Comparison of ENCODE assay signal across 25 mouse cellular contexts in the genomic region with DNA sequence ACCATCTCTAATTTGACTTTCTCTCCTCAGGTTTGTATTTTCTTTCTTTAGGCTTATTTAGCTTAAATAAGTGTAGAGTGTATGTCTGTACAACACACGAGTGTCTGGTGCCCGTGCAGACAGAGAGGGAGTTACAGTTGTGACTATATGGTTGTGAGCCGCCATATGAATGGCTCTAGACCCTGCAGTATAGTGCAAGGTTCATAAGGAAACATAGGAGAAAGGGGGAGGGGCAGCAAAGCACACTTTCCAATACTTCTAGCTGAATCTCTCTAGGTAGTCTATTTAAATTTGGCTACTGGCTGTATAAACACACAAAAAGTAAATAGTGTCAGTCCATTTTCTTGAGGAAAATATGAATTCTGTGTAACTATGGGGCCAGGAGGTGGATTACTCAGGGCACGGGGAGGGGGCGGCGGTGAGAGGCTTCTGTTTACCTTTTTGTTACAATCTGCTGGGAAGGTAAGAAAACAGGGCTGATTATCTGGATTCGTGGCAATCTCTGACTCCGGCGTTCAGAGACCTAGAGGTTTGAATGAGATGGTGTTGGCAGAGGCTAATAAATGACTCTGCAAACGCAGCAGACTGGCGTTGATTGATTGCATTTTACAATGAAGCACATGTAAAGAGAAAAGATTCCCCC. TPM values are rescaled to one million over a fixed set of nuclear protein-coding genes. Genes with fewer than 3 reads are reported as not detected.
"Had no signal": no experiment of that assay in that cellular context is flagged by ENCODE, and none has a peak within 500 bp of the region (broad histone marks: within the 10 kb centered on the region; RNA-seq: fewer than 3 reads in every experiment).

No protein-coding gene starts in this region.

- H3K4me1 ChIP-seq: liver, embryonic 15.5 days; lung, embryonic 15.5 days; megakaryocyte, embryonic 14.5 days; midbrain, embryonic 13.5 days; midbrain, embryonic 15.5 days; neural tube, embryonic 12.5 days had no signal

- H3K27ac ChIP-seq: liver, embryonic 15.5 days; lung, embryonic 15.5 days; macrophage; midbrain, embryonic 13.5 days; midbrain, embryonic 15.5 days; neural tube, embryonic 12.5 days had no signal

- H3K4me3 ChIP-seq: liver, embryonic 15.5 days; lung, embryonic 15.5 days; megakaryocyte, embryonic 14.5 days; midbrain, embryonic 13.5 days; midbrain, embryonic 15.5 days; neural tube, embryonic 12.5 days had no signal

- H3K9ac ChIP-seq: liver, embryonic 15.5 days; liver, postnatal 0 days; lung, embryonic 15.5 days; midbrain, embryonic 13.5 days; midbrain, embryonic 15.5 days; neural tube, embryonic 12.5 days had no signal

- H3K9me3 ChIP-seq: liver, embryonic 15.5 days; lung, embryonic 15.5 days; midbrain, embryonic 13.5 days; midbrain, embryonic 15.5 days; neural tube, embryonic 12.5 days had no signal

- DNase-seq: liver, postnatal 0 days; lung, adult 2 months; lung, postnatal 14 days; lung, postnatal 36 days; right cerebral cortex, postnatal 14 days; thymus, adult 18-20 months; thymus, postnatal 14 days; thymus, postnatal 36 days had no signal

- H3K4me2 ChIP-seq: liver, embryonic 15.5 days; lung, embryonic 15.5 days; midbrain, embryonic 11.5 days; midbrain, embryonic 13.5 days; midbrain, embryonic 15.5 days; neural tube, embryonic 12.5 days had no signal

- ATAC-seq: liver, postnatal 0 days; lung, postnatal 0 days; midbrain, embryonic 13.5 days; midbrain, embryonic 15.5 days had no signal

- H3K36me3 ChIP-seq: liver, embryonic 15.5 days; lung, embryonic 15.5 days; midbrain, embryonic 13.5 days; midbrain, embryonic 15.5 days; neural tube, embryonic 12.5 days had no signal

RNA-seq across cellular contexts. Expression of a gene that starts 7.7 kb away (rescaled TPM):
- total RNA-seq: megakaryocyte progenitor cell, adult 5-6 weeks; midbrain, postnatal 0 days; monocyte, adult 5-6 weeks; neutrophil, adult 5-6 weeks had no signal
- polyA plus RNA-seq: liver, embryonic 15.5 days; liver, postnatal 0 days; lung, adult 2 months; lung, embryonic 15.5 days; lung, postnatal 0 days; macrophage; midbrain, embryonic 11.5 days; midbrain, embryonic 13.5 days; midbrain, embryonic 15.5 days; midbrain, postnatal 0 days; neural tube, embryonic 12.5 days; neural tube, embryonic 14.5 days; spleen, adult 2 months; testis, adult 2 months; thymus, postnatal 0 days had no signal

RNA-seq across cellular contexts. Expression of a gene that starts 45.0 kb away (rescaled TPM):
- total RNA-seq: megakaryocyte progenitor cell, adult 5-6 weeks; midbrain, postnatal 0 days; monocyte, adult 5-6 weeks; neutrophil, adult 5-6 weeks had no signal
- polyA plus RNA-seq: liver, embryonic 15.5 days; liver, postnatal 0 days; lung, adult 2 months; lung, embryonic 15.5 days; lung, postnatal 0 days; macrophage; midbrain, embryonic 11.5 days; midbrain, embryonic 13.5 days; midbrain, embryonic 15.5 days; midbrain, postnatal 0 days; neural tube, embryonic 12.5 days; neural tube, embryonic 14.5 days; spleen, adult 2 months; testis, adult 2 months had no signal
